ENCODE assay signal across 8 mouse cellular contexts in the genomic region with DNA sequence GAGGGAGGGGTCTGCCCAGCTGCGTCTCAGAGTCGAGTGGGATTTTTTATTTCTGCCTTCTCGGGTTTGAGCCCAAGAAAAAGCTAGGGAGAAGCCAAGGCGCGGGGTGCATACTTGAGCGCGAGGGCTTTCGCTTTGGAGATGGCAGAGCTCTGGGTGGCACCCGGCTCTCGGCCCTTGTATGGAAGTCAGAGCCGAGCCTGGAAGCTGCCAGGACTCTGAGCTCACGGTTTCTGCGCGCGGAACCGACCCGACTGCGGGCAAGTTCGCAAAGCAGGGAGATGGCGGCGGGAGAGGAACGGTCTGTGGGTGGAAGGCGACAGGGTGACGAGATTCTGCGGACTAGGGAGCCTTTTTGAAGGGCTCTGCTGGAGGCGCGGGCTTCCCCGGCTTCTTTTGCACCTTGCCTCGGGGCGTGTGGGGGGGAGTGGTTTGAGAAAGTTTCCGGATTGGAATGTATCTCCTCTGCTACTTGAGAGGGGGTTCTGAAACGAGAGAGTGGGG. TPM values are rescaled to one million over a fixed set of nuclear protein-coding genes. Genes with fewer than 3 reads are reported as not detected.
DNase-seq lines count a peak whose midpoint lies in the region; ATAC-seq and TF ChIP-seq lines count a peak whose summit lies in the region.

No protein-coding gene starts in this region.

- under 1% methylated on average over 32 of the region's 32 CpGs for WGBS in forebrain, embryonic 16.5 days
- WGBS in lung, postnatal 0 days, result 1% methylated on average over 32 of the region's 32 CpGs
- under 1% methylated on average over 32 of the region's 32 CpGs for WGBS in stomach, embryonic 16.5 days

- ATAC-seq in cerebellum, adult (ENCODE audit: insufficient number of reproducible peaks, low FRiP score, low TSS enrichment), result no peak
- ATAC-seq in forebrain, embryonic 16.5 days, result no peak
- no peak for ATAC-seq in lung, postnatal 0 days
- ATAC-seq in stomach, embryonic 16.5 days (ENCODE audit: insufficient read depth, low FRiP score), result no peak

- H3K4me3 ChIP-seq in bone marrow macrophage, adult 2 months (ENCODE audit: insufficient read depth, low read length), result peak overlapping the region; percentile 96
- peak overlapping the region; percentile 68 for H3K4me3 ChIP-seq in forebrain, embryonic 16.5 days (replicated peaks; ENCODE audit: low read length)
- peak overlapping the region; percentile 48 for H3K4me3 ChIP-seq in lung, postnatal 0 days (ENCODE audit: low read depth, low read length)
- H3K4me3 ChIP-seq in stomach, embryonic 16.5 days (replicated peaks; ENCODE audit: low read length), result peak overlapping the region; percentile 72

- H3K9me3 ChIP-seq in forebrain, embryonic 16.5 days (ENCODE audit: control insufficient read depth, low read length), result no peaks in the 10 kb centered on the region
- no peaks in the 10 kb centered on the region for H3K9me3 ChIP-seq in lung, postnatal 0 days (ENCODE audit: low read length)
- H3K9me3 ChIP-seq in stomach, embryonic 16.5 days (replicated peaks; ENCODE audit: control insufficient read depth, low read length), result no peaks in the 10 kb centered on the region

- no peaks in the 10 kb centered on the region for H3K27me3 ChIP-seq in forebrain, embryonic 16.5 days (replicated peaks; ENCODE audit: control insufficient read depth, insufficient read depth, low read length)
- 0 out of 2 replicates have a peak, but pooled peaks cover 15% of the 10 kb centered on the region for H3K27me3 ChIP-seq in lung, postnatal 0 days (replicated peaks; ENCODE audit: insufficient read depth, low read length)
- peaks cover 22% of the 10 kb centered on the region; the same call in 1 of the 2 replicates for H3K27me3 ChIP-seq in stomach, embryonic 16.5 days (ENCODE audit: control insufficient read depth, insufficient read depth, low read length)

- no peak for TF ChIP-seq CTCF in bone marrow macrophage, adult 2 months (IDR thresholded peaks at IDR 0.05; ENCODE audit: low read depth, low read length)
- TF ChIP-seq CTCF in lung, postnatal 0 days (IDR thresholded peaks at IDR 0.05), result no peak

- DNase-seq in cerebellum, adult 11-12 months, result peak; percentile 70
- peak; percentile 14 for DNase-seq in kidney, adult 11 months
- peak; percentile 18 for DNase-seq in lung, postnatal 0 days (ENCODE audit: low spot score)
- no peak for DNase-seq in thymus, postnatal 36 days

- no peak for TF ChIP-seq POLR2A in bone marrow macrophage, adult 2 months (IDR thresholded peaks at IDR 0.05; ENCODE audit: borderline replicate concordance, low read depth, low read length)

- peak overlapping the region; percentile 65 for H3K9ac ChIP-seq in forebrain, embryonic 16.5 days (replicated peaks; ENCODE audit: low read depth, low read length)
- no peak overlapping the region for H3K9ac ChIP-seq in lung, postnatal 0 days (replicated peaks; ENCODE audit: low read depth)
- H3K9ac ChIP-seq in stomach, embryonic 16.5 days (ENCODE audit: low read length), result peak overlapping the region; percentile 67

- peak overlapping the region; percentile 92 for H3K4me2 ChIP-seq in forebrain, embryonic 16.5 days (ENCODE audit: low read length)
- peak overlapping the region; percentile 77 for H3K4me2 ChIP-seq in lung, postnatal 0 days (replicated peaks; ENCODE audit: low read depth, low read length)
- H3K4me2 ChIP-seq in stomach, embryonic 16.5 days (ENCODE audit: low read depth, low read length), result peak overlapping the region; percentile 79

- no peak overlapping the region for H3K27ac ChIP-seq in bone marrow macrophage, adult 2 months (ENCODE audit: insufficient read depth, low read depth, low read length)
- no peak overlapping the region for H3K27ac ChIP-seq in forebrain, embryonic 16.5 days (ENCODE audit: low read length)
- H3K27ac ChIP-seq in lung, postnatal 0 days (ENCODE audit: low read length), result no peak overlapping the region
- peak overlapping the region; percentile 44; the same call in 1 of the 2 replicates for H3K27ac ChIP-seq in stomach, embryonic 16.5 days (ENCODE audit: low read length)

- no peak for TF ChIP-seq EP300 in lung, postnatal 0 days (IDR thresholded peaks at IDR 0.05)

- H3K4me1 ChIP-seq in bone marrow macrophage, adult 2 months (ENCODE audit: control insufficient read depth, insufficient read depth, low read length), result peaks cover 16% of the 10 kb centered on the region
- peaks cover 50% of the 10 kb centered on the region for H3K4me1 ChIP-seq in forebrain, embryonic 16.5 days (replicated peaks; ENCODE audit: control insufficient read depth, insufficient read depth, low read length)
- H3K4me1 ChIP-seq in lung, postnatal 0 days (ENCODE audit: insufficient read depth, low read depth, low read length), result no peaks in the 10 kb centered on the region
- peaks cover 5% of the 10 kb centered on the region; the same call in 1 of the 2 replicates for H3K4me1 ChIP-seq in stomach, embryonic 16.5 days (ENCODE audit: control insufficient read depth, insufficient read depth, low read length)

- H3K36me3 ChIP-seq in forebrain, embryonic 16.5 days (ENCODE audit: control insufficient read depth, insufficient read depth), result no peaks in the 10 kb centered on the region
- H3K36me3 ChIP-seq in lung, postnatal 0 days (ENCODE audit: insufficient read depth, low read length), result no peaks in the 10 kb centered on the region
- H3K36me3 ChIP-seq in stomach, embryonic 16.5 days (ENCODE audit: control insufficient read depth, insufficient read depth, low read length), result no peaks in the 10 kb centered on the region

RNA-seq across cellular contexts. Expression of a gene that starts 1.2 kb away (rescaled TPM):
- 0.05 TPM in 1 of 2 replicates, not detected in the other for polyA plus RNA-seq in bone marrow macrophage, adult 2 months (2012; ENCODE audit: insufficient read depth, insufficient read length, missing spikeins)
- polyA plus RNA-seq in forebrain, embryonic 16.5 days (2015; fragmentation: Nextera tagmentation; extraction: Ambion mirVana), result 12.0 and 16.7 TPM in 2 replicates
- 1.4 TPM in 2 replicates for polyA plus RNA-seq in lung, postnatal 0 days (2015; fragmentation: Nextera tagmentation; extraction: Ambion mirVana)
- polyA plus RNA-seq in stomach, embryonic 16.5 days (2015; fragmentation: Nextera tagmentation; extraction: Ambion mirVana), result 7.1 and 8.2 TPM in 2 replicates

Comparison
In these comparisons a context has a peak if more than half of its experiments do, and no peak if none do; other contexts are left out.
1. DNase-seq: peak in cerebellum, adult 11-12 months (single experiment), kidney, adult 11 months (single experiment) and lung, postnatal 0 days (single experiment); none in thymus, postnatal 36 days (0 of 2).
2. Peak in every context shown above with its lines, with median percentiles within 50 percentile points of each other: H3K4me3 ChIP-seq and H3K4me2 ChIP-seq.